Mouse (Mus musculus): ENCODE data around the gene Prkca.

The Prkca gene

GRCm38 (mm10) chr11:108053746-108054145 lies 290.0 kb downstream of the Prkca start:
- no peak for DNase-seq

GRCm38 (mm10) chr11:108041669-108042068 lies 302.1 kb downstream of the Prkca start:
- no peak for DNase-seq

GRCm38 (mm10) chr11:108040823-108041222 lies 302.9 kb downstream of the Prkca start:
- no peak for DNase-seq

- no peak for DNase-seq
Observed at GRCm38 (mm10) chr11:108039761-108040160, 304.0 kb downstream of the Prkca start.

GRCm38 (mm10) chr11:108038989-108039388 lies 304.7 kb downstream of the Prkca start:
- DNase-seq = no peak

- no peak for DNase-seq
Observed at GRCm38 (mm10) chr11:108036339-108036738, 307.4 kb downstream of the Prkca start.

- no peak for DNase-seq
Observed at GRCm38 (mm10) chr11:108035761-108036160, 308.0 kb downstream of the Prkca start.

- DNase-seq = no peak
Observed at GRCm38 (mm10) chr11:108034376-108034775, 309.4 kb downstream of the Prkca start.

- no peak for DNase-seq
Observed at GRCm38 (mm10) chr11:108032568-108032967, 311.2 kb downstream of the Prkca start.

GRCm38 (mm10) chr11:108030956-108031604 lies 312.6 kb downstream of the Prkca start:
- peak; percentile 9 for DNase-seq

GRCm38 (mm10) chr11:108029321-108029720 lies 314.4 kb downstream of the Prkca start:
- no peak for DNase-seq

- DNase-seq = no peak
Observed at GRCm38 (mm10) chr11:108028398-108028797, 315.3 kb downstream of the Prkca start.

- DNase-seq = no peak
Observed at GRCm38 (mm10) chr11:108025726-108026425, 317.9 kb downstream of the Prkca start.

GRCm38 (mm10) chr11:108023188-108023587 lies 320.5 kb downstream of the Prkca start:
- no peak for DNase-seq

- DNase-seq = no peak
Observed at GRCm38 (mm10) chr11:108020889-108021288, 322.8 kb downstream of the Prkca start.

- DNase-seq = no peak
Observed at GRCm38 (mm10) chr11:108015284-108015683, 328.4 kb downstream of the Prkca start.

- DNase-seq = no peak
Observed at GRCm38 (mm10) chr11:108013390-108013789, 330.3 kb downstream of the Prkca start.

- DNase-seq = no peak
Observed at GRCm38 (mm10) chr11:108010465-108010864, 333.3 kb downstream of the Prkca start.

- DNase-seq = no peak
Observed at GRCm38 (mm10) chr11:107998891-107999290, 344.8 kb downstream of the Prkca start.

GRCm38 (mm10) chr11:107996896-107997670 lies 346.6 kb downstream of the Prkca start:
- no peak for DNase-seq

- peak; percentile 51 for DNase-seq
Observed at GRCm38 (mm10) chr11:107994487-107994886, 349.2 kb downstream of the Prkca start.

- DNase-seq = no peak
Observed at GRCm38 (mm10) chr11:107993792-107994191, 349.9 kb downstream of the Prkca start.

- no peak for DNase-seq
Observed at GRCm38 (mm10) chr11:107992500-107992899, 351.2 kb downstream of the Prkca start.

- DNase-seq = no peak
Observed at GRCm38 (mm10) chr11:107991990-107992389, 351.7 kb downstream of the Prkca start.
